Mouse (Mus musculus) spleen, adult 2 months (tissue): ENCODE data around the gene Cept1. TPM values are rescaled to one million over a fixed set of nuclear protein-coding genes. Genes with fewer than 3 reads are reported as not detected.
A peak's percentile ranks its signal among the peaks of the same experiment; 100 is the strongest.
"Not testable (repeated sequence)": the region's sequence is repeated elsewhere in the genome, so short reads cannot be mapped to it uniquely, and the experiment has no call there.

Source experiments
- DNase-seq, 2 experiments: peaks; one replicate each; pipeline versions ENCODE4 v3.0.0 to v3.0.0-alpha.2; 2012 to 2021; ENCODE audit warnings: low spot score in 2 of 2, low read depth in 1 of 2
- H3K27ac ChIP-seq: fragments of 200-500 bp; 2 replicates; pipeline ENCODE4 v1.5.1; 2012; ENCODE audit warnings: low read length, inconsistent platforms; ENCODE audit not compliant: insufficient read depth
- H3K27me3 ChIP-seq: fragments of 200-500 bp; 2 replicates; pipeline ENCODE4 v1.6.1; 2012; ENCODE audit warnings: mild to moderate bottlenecking, moderate library complexity, low read length, inconsistent platforms; ENCODE audit not compliant: control insufficient read depth, insufficient read depth
- H3K36me3 ChIP-seq: fragments of 200-500 bp; 2 replicates; pipeline ENCODE4 v1.6.1; 2012; ENCODE audit warnings: mild to moderate bottlenecking, low read length, inconsistent platforms; ENCODE audit not compliant: control insufficient read depth, insufficient read depth
- H3K4me1 ChIP-seq: fragments of 200-500 bp; 2 replicates; pipeline ENCODE4 v1.6.1; 2011; ENCODE audit warnings: inconsistent platforms; ENCODE audit not compliant: control insufficient read depth, insufficient read depth, insufficient read length
- H3K4me3 ChIP-seq: fragments of 200-500 bp; 2 replicates; pipeline ENCODE4 v1.5.1; 2011; ENCODE audit warnings: mild to moderate bottlenecking, inconsistent platforms; ENCODE audit not compliant: insufficient read depth, insufficient read length; ENCODE audit errors: extremely low read depth
- CTCF ChIP-seq: fragments of 200-500 bp; IDR thresholded peaks from 2 replicates; pipeline ENCODE4 v1.5.1; 2011; ENCODE audit warnings: mild to moderate bottlenecking, inconsistent platforms; ENCODE audit not compliant: insufficient read depth, insufficient read length, insufficient replicate concordance; ENCODE audit errors: extremely low read depth
- POLR2A ChIP-seq: fragments of 200-500 bp; IDR thresholded peaks from 2 replicates; pipeline ENCODE4 v1.6.1; 2011; ENCODE audit warnings: low read depth, low read length, inconsistent platforms
- WGBS: fragments of 180-500 bp; shearing (Covaris S2); methylation state at CpG from one replicate; pipeline ENCODE4 v1.1.7; 2018; 5-methylcytosine and 5-hydroxymethylcytosine counted together
- polyA plus RNA-seq: library from polyadenylated mRNA; depleted of rRNA; stranded (reverse); fragments of >200 nt; gene quantifications from 2 replicates; pipeline ENCODE4 v1.2.3, GENCODE M21; 2012; rRNA removed

The Cept1 gene
- polyA plus RNA-seq, result 13.4 and 13.6 TPM in 2 replicates

- WGBS, result 1% methylated on average over 62 of the region's 63 CpGs
- DNase-seq, result peak; percentile 89 to 92
- Histone ChIP-seq H3K4me3 (peak within 1 kb of the TSS; percentile 91), H3K27me3 (no peaks in the 10 kb centered on the region), H3K27ac (peak within 1 kb of the TSS; percentile 94), H3K4me1 (peaks cover 10% of the 10 kb centered on the region), H3K36me3 (no peaks in the 10 kb centered on the region)
- peak; percentile 43; the same call in 1 of the 2 replicates for TF ChIP-seq POLR2A
- TF ChIP-seq CTCF, result no peak
Measured at GRCm38 (mm10) chr3:106547171-106547923, at the start of gene Cept1, which contains the start of gene Dram2. Gene Cept1, minus strand, starts transcription at chr3:106547802. Gene Dram2, plus strand, starts transcription at chr3:106547798.

GRCm38 (mm10) chr3:106593631-106594030 lies 46.0 kb upstream of the Cept1 start:
- not testable (repeated sequence) for DNase-seq, H3K4me3 ChIP-seq
- 81% methylated on average over 4 of the region's 4 CpGs for WGBS

GRCm38 (mm10) chr3:106579296-106579695 lies 31.7 kb upstream of the Cept1 start:
- 89% methylated on average over 2 of the region's 2 CpGs for WGBS
- no peaks in the 10 kb centered on the region for H3K27me3 ChIP-seq
- no peak for TF ChIP-seq POLR2A
- no peak for TF ChIP-seq CTCF

More at GRCm38 (mm10) chr3:106593631-106594030, 46.0 kb upstream of the Cept1 start:
- not testable (repeated sequence) for H3K27ac ChIP-seq, H3K4me1 ChIP-seq, H3K36me3 ChIP-seq, H3K27me3 ChIP-seq

GRCm38 (mm10) chr3:106573191-106573590 lies 25.6 kb upstream of the Cept1 start:
- H3K27ac ChIP-seq, result no peak overlapping the region
- no peak overlapping the region for H3K4me3 ChIP-seq
- H3K36me3 ChIP-seq, result peaks cover 5% of the 10 kb centered on the region
- 38% methylated on average over 3 of the region's 3 CpGs for WGBS
- TF ChIP-seq CTCF, result no peak
- TF ChIP-seq POLR2A, result no peak
- H3K27me3 ChIP-seq, result no peaks in the 10 kb centered on the region
- DNase-seq, result no peak
- H3K4me1 ChIP-seq, result no peaks in the 10 kb centered on the region

More at GRCm38 (mm10) chr3:106579296-106579695, 31.7 kb upstream of the Cept1 start:
- DNase-seq, result no peak
- Histone ChIP-seq H3K27ac (no peak overlapping the region), H3K4me3 (no peak overlapping the region), H3K4me1 (no peaks in the 10 kb centered on the region), H3K36me3 (no peaks in the 10 kb centered on the region)

- Histone ChIP-seq H3K27me3 (no peaks in the 10 kb centered on the region), H3K4me3 (no peak overlapping the region), H3K36me3 (peaks cover 9% of the 10 kb centered on the region), H3K27ac (no peak overlapping the region), H3K4me1 (no peaks in the 10 kb centered on the region)
- 94% methylated on average over 3 of the region's 3 CpGs for WGBS
- no peak for DNase-seq
- TF ChIP-seq CTCF (no peak), POLR2A (no peak)
Measured at GRCm38 (mm10) chr3:106565876-106566275, 18.3 kb upstream of the Cept1 start.

GRCm38 (mm10) chr3:106558271-106558670 lies 10.7 kb upstream of the Cept1 start:
- TF ChIP-seq CTCF, result no peak
- no peak for TF ChIP-seq POLR2A
- no peak overlapping the region for H3K4me3 ChIP-seq
- no peak overlapping the region for H3K27ac ChIP-seq
- peaks cover 16% of the 10 kb centered on the region for H3K36me3 ChIP-seq
- DNase-seq, result no peak
- H3K27me3 ChIP-seq, result no peaks in the 10 kb centered on the region
- H3K4me1 ChIP-seq, result no peaks in the 10 kb centered on the region; the same call in 1 of the 2 replicates

- H3K4me3 ChIP-seq, result no peak overlapping the region
- H3K36me3 ChIP-seq, result peaks cover 16% of the 10 kb centered on the region
- no peaks in the 10 kb centered on the region for H3K27me3 ChIP-seq
- H3K4me1 ChIP-seq, result peaks cover 5% of the 10 kb centered on the region
- DNase-seq, result no peak
- no peak for TF ChIP-seq POLR2A
- TF ChIP-seq CTCF, result no peak
- 87% methylated on average over 3 of the region's 3 CpGs for whole genome bisulfite sequencing
- H3K27ac ChIP-seq, result no peak overlapping the region
Measured at GRCm38 (mm10) chr3:106555743-106556250, 8.2 kb upstream of the Cept1 start.
